Mouse (Mus musculus) frontal cortex, postnatal 10 days (tissue): ENCODE measurements around the gene Dpf1.

Experiments used
- DNase-seq, 2 experiments: peaks; one replicate each; pipeline ENCODE4 v3.0.0; 2022; ENCODE audit warnings: low spot score in 2 of 2, mixed read lengths in 1 of 2

Dpf1 gene

DNA sequence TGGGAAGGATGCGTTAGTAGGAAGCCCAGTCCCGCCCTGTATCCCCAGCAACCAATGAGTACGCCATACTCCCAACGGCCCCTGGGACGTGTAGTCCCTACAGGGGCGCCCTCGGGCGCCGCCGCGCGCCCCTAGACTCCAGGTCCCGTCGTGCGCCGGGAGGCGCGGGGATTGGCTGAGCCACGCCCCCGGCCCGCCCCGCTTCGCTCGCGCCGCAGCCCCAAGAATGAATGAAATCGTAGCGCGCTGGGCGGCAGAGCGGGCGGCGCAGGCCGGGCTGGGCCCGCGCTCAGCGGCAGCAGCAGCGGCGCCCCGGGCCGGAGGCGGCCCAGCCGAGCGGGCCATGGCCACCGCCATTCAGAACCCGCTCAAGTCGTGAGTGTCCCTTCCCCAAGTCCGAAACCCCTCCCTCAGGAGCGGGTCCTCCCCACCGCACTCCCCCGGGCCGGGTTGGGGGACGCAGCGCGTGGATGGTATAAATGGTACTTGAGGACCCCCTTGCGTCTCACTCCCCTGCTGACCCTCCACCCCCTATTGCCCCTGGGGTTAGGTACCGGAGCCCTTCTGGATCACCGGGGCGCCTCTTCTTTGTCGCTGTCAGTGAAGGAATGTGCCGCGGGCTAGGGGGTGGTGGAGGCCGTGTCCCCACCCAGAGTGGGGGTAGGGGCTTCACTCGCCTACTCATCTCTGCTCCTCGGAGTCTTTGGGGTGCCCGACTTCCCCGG is at the start of gene Dpf1:
Gene Dpf1, plus strand, starts transcription at position 214 of the 725 bp plus-strand sequence.
- DNase-seq: peak; percentile 90 to 91

- no peak for DNase-seq
Measured at GRCm38 (mm10) chr7:29255875-29256274, 47.9 kb upstream of the Dpf1 start.

GRCm38 (mm10) chr7:29257368-29257767 is 46.4 kb upstream of the Dpf1 start:
- no peak for DNase-seq

DNA sequence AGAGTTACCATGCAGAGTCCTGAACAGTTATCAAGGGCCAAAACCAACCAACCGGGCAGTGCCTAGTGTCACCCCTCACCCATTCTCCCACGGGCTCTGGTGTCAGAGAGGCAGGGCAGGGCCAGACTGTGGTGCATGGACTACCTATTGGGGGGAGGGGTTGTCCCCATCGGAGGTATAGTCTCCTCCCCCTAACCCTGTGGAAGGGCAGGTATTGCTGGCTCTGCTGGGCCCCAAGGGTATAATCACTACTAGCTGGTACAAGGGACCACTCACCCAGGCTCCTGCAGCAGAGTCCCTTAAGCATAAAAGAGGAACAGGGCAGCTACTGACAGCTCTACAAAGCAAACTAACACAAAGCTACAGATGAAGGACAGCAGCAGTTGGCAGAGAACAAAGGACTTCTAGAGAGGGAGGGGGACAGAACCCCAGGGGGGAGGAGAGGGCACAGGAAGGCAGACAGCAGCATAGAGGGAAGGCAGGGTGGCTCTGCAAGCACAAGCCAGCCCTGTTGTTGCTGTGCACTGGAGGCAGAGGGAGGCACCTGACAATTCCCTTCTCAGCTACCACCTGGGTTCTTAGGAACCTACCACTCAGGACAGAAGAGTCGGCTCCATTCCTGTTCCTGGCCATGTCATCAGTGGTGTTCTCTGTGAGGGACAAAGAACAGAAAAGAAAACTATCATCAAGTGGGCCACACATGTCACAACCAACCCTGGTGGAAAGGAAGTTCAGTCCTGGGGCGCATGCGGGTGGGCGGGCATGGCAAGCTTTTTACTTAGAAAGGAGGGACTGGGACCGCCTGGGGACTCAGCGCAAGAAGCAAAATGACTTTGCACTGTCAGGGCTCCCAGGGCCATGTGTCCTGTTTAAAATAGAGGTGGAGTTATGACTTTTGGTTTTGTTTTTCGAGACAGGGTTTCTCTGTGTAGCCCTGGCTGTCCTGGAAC is 43.7 kb upstream of the Dpf1 start:
- no peak for DNase-seq

DNA sequence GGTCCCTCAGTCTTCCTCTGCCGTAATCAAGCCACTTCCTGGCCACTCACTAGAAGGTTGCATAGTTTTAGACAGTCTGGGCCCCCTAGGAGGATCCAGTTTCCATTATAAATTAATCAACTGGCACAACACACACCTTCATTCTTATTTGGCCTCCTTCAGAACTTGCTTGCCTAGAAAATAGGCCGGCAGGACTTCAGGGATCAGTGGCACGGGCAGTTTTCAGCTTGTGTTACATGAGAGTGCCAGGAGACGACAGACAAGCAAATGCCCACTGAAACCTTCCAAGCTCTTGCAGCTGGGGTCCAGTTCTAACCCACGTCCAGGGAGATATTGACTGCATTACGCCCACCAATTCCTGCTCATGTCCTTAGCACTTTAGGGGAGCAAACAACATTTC is 41.6 kb upstream of the Dpf1 start:
- DNase-seq: no peak

DNA sequence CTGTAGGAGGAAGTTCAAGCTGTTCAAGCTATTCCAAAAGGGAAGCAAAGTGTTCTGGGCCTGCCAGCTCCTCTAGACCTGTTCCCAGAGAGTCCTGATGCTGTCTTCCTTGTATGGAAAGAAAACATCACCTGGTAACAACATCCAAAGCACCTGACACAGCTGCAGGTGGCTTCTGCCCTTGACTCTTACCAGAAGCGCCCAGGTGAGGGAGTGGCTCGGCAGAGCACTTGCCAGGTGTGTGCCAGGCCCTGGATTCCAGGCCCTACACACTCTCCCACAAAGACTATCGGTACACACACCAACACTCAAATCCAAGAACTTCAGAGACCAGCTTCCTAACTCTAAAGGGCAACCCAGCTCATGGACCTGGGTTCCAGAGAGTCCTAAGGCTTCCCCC is 39.9 kb upstream of the Dpf1 start:
- no peak for DNase-seq

DNA sequence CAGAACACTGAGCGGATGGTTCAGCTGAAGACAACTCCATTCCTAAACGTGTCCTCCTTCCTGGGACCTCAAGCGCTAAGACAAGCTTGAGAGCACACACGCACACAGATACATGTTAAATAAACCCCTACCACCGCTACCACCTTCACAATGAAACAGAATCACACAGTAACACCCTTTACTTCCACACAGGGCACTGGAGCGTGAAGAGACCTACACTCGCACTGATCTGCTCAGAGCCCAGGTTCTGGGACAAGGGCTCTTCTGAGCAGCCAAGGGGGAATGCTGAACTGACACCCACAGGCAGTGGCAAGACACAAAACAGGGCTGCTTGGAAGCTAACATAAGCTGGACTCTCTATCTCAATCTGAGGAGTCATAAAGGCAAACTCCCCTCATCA is 38.1 kb upstream of the Dpf1 start:
- no peak for DNase-seq

DNA sequence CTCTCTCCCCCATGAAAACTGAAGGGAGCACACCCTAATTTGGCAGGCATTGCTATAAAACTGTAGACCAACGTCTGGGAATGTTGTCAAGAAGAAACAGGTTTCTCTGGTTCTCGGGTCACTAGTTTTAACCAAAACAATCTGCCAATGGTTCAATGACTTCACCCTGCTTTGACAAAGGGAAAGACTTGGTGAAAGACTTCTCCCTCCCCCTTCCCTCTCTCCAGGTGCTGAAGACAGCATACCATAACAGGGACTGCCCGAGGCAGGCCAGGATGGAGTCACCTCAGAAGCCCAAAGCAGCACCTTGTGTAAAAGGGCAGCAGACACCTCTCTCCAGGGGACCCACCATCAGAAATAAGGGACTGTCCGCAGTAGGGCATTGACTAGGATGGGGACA is 36.8 kb upstream of the Dpf1 start:
- no peak for DNase-seq

- DNase-seq: no peak
Measured at GRCm38 (mm10) chr7:29270445-29270844, 33.3 kb upstream of the Dpf1 start.

- DNase-seq: no peak
Measured at GRCm38 (mm10) chr7:29271687-29272465, 31.9 kb upstream of the Dpf1 start.

GRCm38 (mm10) chr7:29276715-29277114 is 27.0 kb upstream of the Dpf1 start:
- DNase-seq: no peak

DNA sequence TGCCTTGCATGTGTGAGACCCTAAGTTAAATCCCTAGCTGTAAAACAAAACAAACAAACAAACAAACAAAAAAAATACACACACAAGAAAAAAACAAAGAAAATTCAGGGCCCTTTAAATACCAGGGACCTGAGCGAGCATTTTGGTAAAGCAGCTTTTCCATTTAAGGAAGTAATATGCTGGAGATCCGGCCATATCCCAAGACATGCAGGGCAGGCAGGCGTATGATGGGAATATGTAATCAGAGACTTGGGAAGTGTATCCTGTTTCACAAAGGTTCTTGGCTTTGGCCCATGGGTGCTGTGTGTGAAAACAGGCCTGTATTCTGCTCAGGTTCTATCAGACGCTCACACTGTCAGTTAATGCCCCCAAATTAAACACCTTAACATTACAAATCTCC is 26.2 kb upstream of the Dpf1 start:
- no peak for DNase-seq

GRCm38 (mm10) chr7:29279261-29279660 is 24.5 kb upstream of the Dpf1 start:
- DNase-seq: no peak

GRCm38 (mm10) chr7:29279924-29280323 is 23.8 kb upstream of the Dpf1 start:
- DNase-seq: no peak

GRCm38 (mm10) chr7:29280801-29281200 is 22.9 kb upstream of the Dpf1 start:
- DNase-seq: no peak

- peak; percentile 34 to 36 for DNase-seq
Measured at GRCm38 (mm10) chr7:29281201-29282073, 22.3 kb upstream of the Dpf1 start, which contains the start of gene Spint2. Gene Spint2 (minus strand): TSS chr7:29281912.

DNA sequence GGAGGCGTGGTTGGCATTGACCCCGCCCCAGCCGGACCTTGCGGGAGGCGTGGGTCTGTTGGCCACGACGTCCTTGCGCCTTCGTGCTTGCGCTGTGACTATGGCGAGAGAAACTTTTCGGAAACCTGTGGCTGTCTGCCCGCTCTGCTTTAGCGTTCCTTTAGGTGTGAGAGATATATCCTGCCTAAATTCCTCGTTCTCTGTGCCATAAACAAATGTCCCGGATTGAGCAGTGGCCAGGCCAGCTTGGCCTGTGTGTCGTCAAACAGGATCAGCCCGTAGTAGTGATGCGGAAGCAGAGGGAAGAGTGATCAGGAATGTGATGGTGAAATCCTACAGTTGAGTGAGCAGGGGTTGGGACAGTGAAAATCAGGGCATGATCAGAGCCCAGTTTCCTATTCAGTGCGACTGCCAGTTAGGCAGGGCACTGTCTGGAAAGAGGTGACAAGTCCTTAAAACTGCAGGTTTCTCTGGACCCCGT is 21.6 kb upstream of the Dpf1 start:
- DNase-seq: no peak

DNA sequence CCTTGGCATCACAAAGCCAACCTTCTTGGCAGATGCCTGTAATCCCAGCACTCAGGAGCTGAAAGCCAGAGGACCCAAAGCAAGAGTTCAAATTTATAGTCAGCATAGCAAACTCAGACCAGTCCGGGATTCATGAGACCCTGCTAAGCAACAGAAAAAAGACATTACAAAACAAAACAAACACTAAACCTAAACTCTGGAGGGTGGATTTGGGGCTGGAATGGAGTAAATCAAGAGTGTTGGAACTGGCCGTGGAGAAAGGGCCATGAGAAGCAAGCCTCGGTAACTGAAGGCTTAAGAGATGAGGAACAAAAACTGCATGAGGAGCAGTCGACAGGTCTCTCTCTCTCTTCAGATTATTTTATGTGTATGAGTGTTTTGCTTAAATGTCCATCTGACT is 19.9 kb upstream of the Dpf1 start:
- DNase-seq: no peak

DNA sequence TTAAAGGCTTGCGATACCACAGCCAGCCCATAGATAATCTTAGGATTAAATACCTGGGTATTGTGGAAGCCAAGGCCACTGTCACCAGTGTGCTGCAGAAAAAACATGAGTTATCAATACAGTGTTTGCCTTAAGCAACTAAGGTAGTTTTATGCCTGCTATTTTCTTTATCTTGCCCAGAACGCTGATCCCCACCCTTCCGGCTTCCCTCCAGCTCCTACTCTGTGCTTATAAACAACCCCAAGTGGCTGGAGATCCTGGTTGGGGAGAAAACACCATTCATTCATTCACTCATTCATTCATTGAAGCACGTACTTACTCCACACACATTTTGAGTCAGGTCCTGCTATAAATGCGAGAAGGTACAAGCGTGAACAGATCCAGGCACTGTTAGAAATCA is 19.2 kb upstream of the Dpf1 start:
- DNase-seq: no peak

DNA sequence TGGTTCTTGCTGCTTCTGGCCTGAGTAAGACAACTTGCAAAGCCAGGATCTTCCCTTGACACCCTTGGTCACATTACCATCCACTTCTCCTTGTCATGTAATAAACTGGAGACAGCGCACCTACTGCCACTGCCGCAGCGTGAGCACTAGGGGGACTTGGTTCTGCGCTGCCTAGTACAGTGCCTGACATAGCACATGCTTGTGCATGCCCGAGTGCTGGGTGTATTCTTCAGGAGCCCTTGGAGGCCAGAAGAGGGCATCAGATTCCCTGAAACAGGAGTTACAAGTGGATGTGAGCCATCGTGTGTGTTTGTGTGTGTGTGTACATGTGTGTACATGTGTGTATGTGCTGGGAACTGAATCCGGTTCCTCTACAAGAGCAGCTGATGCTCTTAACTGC is 16.3 kb upstream of the Dpf1 start:
- no peak for DNase-seq

- no peak for DNase-seq
Measured at GRCm38 (mm10) chr7:29288079-29288478, 15.7 kb upstream of the Dpf1 start.
